Mouse (Mus musculus) bone marrow macrophage, adult 2 months (primary cell): Measurements from ENCODE around the gene Cdh4.

Source experiments
- CTCF ChIP-seq: IDR thresholded peaks from 2 replicates; pipeline ENCODE4 v1.5.1; 2012; ENCODE audit warnings: low read depth, mild to moderate bottlenecking, low read length, moderate library complexity
- POLR2A ChIP-seq: IDR thresholded peaks from 2 replicates; pipeline ENCODE4 v1.6.1; 2012; ENCODE audit warnings: mild to moderate bottlenecking, low read depth, low read length, borderline replicate concordance

DNA sequence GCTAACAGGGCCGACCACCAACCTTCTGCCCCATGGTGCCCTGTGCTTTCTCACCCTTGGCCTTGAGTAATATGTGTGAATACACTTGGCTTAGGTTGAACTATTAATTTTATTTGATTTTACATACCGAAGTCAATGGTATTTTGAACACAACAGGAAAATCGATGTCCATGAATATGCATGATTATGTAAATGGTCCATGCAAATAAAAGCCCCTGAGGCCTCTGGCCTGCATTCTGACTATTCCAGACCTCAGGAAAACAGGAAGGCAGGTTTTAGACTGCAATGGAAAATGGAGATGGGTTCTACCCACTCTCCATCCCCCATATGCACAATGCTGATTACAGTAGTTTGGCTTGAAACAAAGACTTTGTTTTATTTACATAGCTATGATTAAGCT is 13.3 kb upstream of the Cdh4 start:
- no peak for TF ChIP-seq CTCF
- TF ChIP-seq POLR2A: no peak
